Mouse (Mus musculus) limb, embryonic 10.5 days (tissue): ENCODE measurements around the gene Ercc2. TPM values are rescaled to one million over a fixed set of nuclear protein-coding genes. Genes with fewer than 3 reads are reported as not detected.
A peak's percentile ranks its signal among the peaks of the same experiment; 100 is the strongest.

Experiments
- microRNA counts: library from miRNA; unstranded; fragments of <30 nt; microRNA quantifications from one replicate; lab custom pipeline; 2017
- microRNA-seq: library from miRNA; unstranded; fragments of <30 nt; microRNA quantifications from one replicate; pipeline ENCODE4, GENCODE M21; 2017
- polyA plus RNA-seq: library from polyadenylated mRNA; unstranded; fragments of >200 nt; fragmentation: Nextera tagmentation; extraction: Ambion mirVana; gene quantifications from 2 replicates; pipeline ENCODE4 v1.2.1, GENCODE M21; 2016

The Ercc2 gene
- polyA plus RNA-seq, 1 experiment from 2014 or later, result 25.6 TPM

MicroRNA genes within 50 kb of the gene (microRNA counts, 519-probe panel; counts per million panel counts)
- microRNA mmu-miR-343 (lab: Ali Mortazavi, UCI), result 684 counts per million, percentile 72 among the panel's probes with 10 or more counts

Small RNA genes lying within 50 kb of the gene (microRNA-seq; reads per million reads assigned to microRNA genes)
- gene Mir343, result not detected

Other genes starting within 250 kb of the Ercc2 start
- gene Qpctl, start 232.7 kb upstream of the Ercc2 start, polyA plus RNA-seq, result 12.5 and 14.4 TPM in 2 replicates
- gene Snrpd2, start 232.3 kb upstream of the Ercc2 start, polyA plus RNA-seq, result 176 and 199 TPM in 2 replicates
- 0.06 and 0.09 TPM in 2 replicates for gene Gipr, start 215.9 kb upstream of the Ercc2 start, polyA plus RNA-seq
- gene Eml2, start 205.6 kb upstream of the Ercc2 start, polyA plus RNA-seq, result 3.2 and 6.4 TPM in 2 replicates
- gene Gpr4, start 169.5 kb upstream of the Ercc2 start, polyA plus RNA-seq, result 6.5 and 8.5 TPM in 2 replicates
- gene Opa3, start 153.7 kb upstream of the Ercc2 start, polyA plus RNA-seq, result 45.7 and 48.7 TPM in 2 replicates
- 68.1 and 75.7 TPM in 2 replicates for gene Vasp, start 110.2 kb upstream of the Ercc2 start, polyA plus RNA-seq
- 0.16 and 0.39 TPM in 2 replicates for gene Ppm1n, start 101.9 kb upstream of the Ercc2 start, polyA plus RNA-seq
- 5.5 and 5.6 TPM in 2 replicates for gene Rtn2, start 99.4 kb upstream of the Ercc2 start, polyA plus RNA-seq
- gene Fosb, start 72.0 kb upstream of the Ercc2 start, polyA plus RNA-seq, result 0.04 and 0.11 TPM in 2 replicates
- gene Ercc1, start 37.2 kb upstream of the Ercc2 start, polyA plus RNA-seq, result 97.8 and 101 TPM in 2 replicates
- gene Cd3eap, start 22.5 kb upstream of the Ercc2 start, polyA plus RNA-seq, result 28.3 and 31.4 TPM in 2 replicates
- gene Ppp1r13l, start 22.3 kb upstream of the Ercc2 start, polyA plus RNA-seq, result 6.5 and 7.0 TPM in 2 replicates
- gene Klc3, start 22.1 kb downstream of the Ercc2 start, polyA plus RNA-seq, result 3.3 and 4.4 TPM in 2 replicates
- gene Ckm, start 22.8 kb downstream of the Ercc2 start, polyA plus RNA-seq, result not detected in 2 replicates
- 7.6 and 8.0 TPM in 2 replicates for gene Mark4, start 76.8 kb downstream of the Ercc2 start, polyA plus RNA-seq
- 1.2 and 1.7 TPM in 2 replicates for gene Exoc3l2, start 81.3 kb downstream of the Ercc2 start, polyA plus RNA-seq
- 2.3 and 2.4 TPM in 2 replicates for gene Bloc1s3, start 126.4 kb downstream of the Ercc2 start, polyA plus RNA-seq
- 74.0 and 90.5 TPM in 2 replicates for gene Trappc6a, start 126.4 kb downstream of the Ercc2 start, polyA plus RNA-seq
- gene Nkpd1, start 135.8 kb downstream of the Ercc2 start, polyA plus RNA-seq, result 0.10 and 0.11 TPM in 2 replicates
- 25.9 and 27.2 TPM in 2 replicates for gene Ppp1r37, start 181.1 kb downstream of the Ercc2 start, polyA plus RNA-seq
- gene Zfp296, start 195.3 kb downstream of the Ercc2 start, polyA plus RNA-seq, result 0.71 and 0.93 TPM in 2 replicates
- 196 and 201 TPM in 2 replicates for gene Gemin7, start 195.6 kb downstream of the Ercc2 start, polyA plus RNA-seq
- gene Clasrp, start 222.5 kb downstream of the Ercc2 start, polyA plus RNA-seq, result 59.0 and 63.4 TPM in 2 replicates
- gene Relb, start 247.4 kb downstream of the Ercc2 start, polyA plus RNA-seq, result 3.8 and 4.2 TPM in 2 replicates